Comparison of ENCODE assay signal across 18 mouse cellular contexts in genomic region chr19:4419711-4420110, GRCm38 (mm10). TPM values are rescaled to one million over a fixed set of nuclear protein-coding genes. Genes with fewer than 3 reads are reported as not detected.
"Had no signal": no experiment of that assay in that cellular context is flagged by ENCODE, and none has a peak within 500 bp of the region (broad histone marks: within the 10 kb centered on the region; RNA-seq: fewer than 3 reads in every experiment).

No protein-coding gene starts in this region.

- H3K9ac ChIP-seq: limb, embryonic 12.5 days; liver, embryonic 12.5 days; lung, embryonic 14.5 days; midbrain, embryonic 12.5 days; neural tube, embryonic 12.5 days had no signal

- H3K36me3 ChIP-seq: liver, embryonic 12.5 days; midbrain, embryonic 12.5 days; neural tube, embryonic 12.5 days had no signal

- H3K27ac ChIP-seq: kidney, postnatal 0 days; limb, embryonic 12.5 days; liver, embryonic 12.5 days; macrophage; midbrain, embryonic 12.5 days; neural tube, embryonic 12.5 days had no signal

- H3K4me3 ChIP-seq: limb, embryonic 12.5 days; liver, embryonic 12.5 days; megakaryocyte, embryonic 14.5 days; midbrain, embryonic 12.5 days; neural tube, embryonic 12.5 days had no signal

- DNase-seq: kidney, adult 11 months; kidney, adult 9 months; kidney, postnatal 36 days; layer of hippocampus, adult 9-11 months; layer of hippocampus, postnatal 36 days; lung, embryonic 14.5 days; lung, postnatal 14 days; spleen, adult 18-20 months; thymus, postnatal 36 days had no signal

- H3K9me3 ChIP-seq: limb, embryonic 12.5 days; liver, embryonic 12.5 days; midbrain, embryonic 12.5 days; neural tube, embryonic 12.5 days had no signal

- H3K4me2 ChIP-seq: limb, embryonic 12.5 days; liver, embryonic 12.5 days; lung, embryonic 14.5 days; midbrain, embryonic 12.5 days; neural tube, embryonic 12.5 days had no signal

- H3K4me1 ChIP-seq: limb, embryonic 12.5 days; midbrain, embryonic 12.5 days; neural tube, embryonic 12.5 days had no signal

- H3K27me3 ChIP-seq: limb, embryonic 12.5 days; liver, embryonic 12.5 days; midbrain, embryonic 12.5 days; neural tube, embryonic 12.5 days had no signal

- ATAC-seq: inflammation-experienced regulatory T-cells, adult 6 months; liver, embryonic 12.5 days had no signal

RNA-seq across cellular contexts. Expression of gene Rhod, which starts 19.5 kb away (rescaled TPM):
- total RNA-seq: neutrophil, adult 5-6 weeks had no signal

RNA-seq across cellular contexts. Expression of gene Syt12, which starts 57.5 kb away (rescaled TPM):
- total RNA-seq: neutrophil, adult 5-6 weeks had no signal
- polyA plus RNA-seq: macrophage had no signal
